Mouse (Mus musculus) MEL (cell line): ENCODE results near the gene Alad. TPM values are rescaled to one million over a fixed set of nuclear protein-coding genes. Genes with fewer than 3 reads are reported as not detected.

Experiments used
- DNase-seq: peaks from one replicate; pipeline ENCODE4 v3.0.0; 2011; ENCODE audit warnings: low read depth, low spot score
- H3K27ac ChIP-seq: 2 replicates; pipeline ENCODE4 v1.5.1; 2012; ENCODE audit warnings: low read depth, mild to moderate bottlenecking, control low read depth, low read length, moderate library complexity; ENCODE audit not compliant: control insufficient read depth
- H3K27me3 ChIP-seq, 2 experiments: fragments of 150-350 bp in 1 of 2; sonication (generic) in 1 of 2; 2 replicates each; pipeline ENCODE4 v1.6.1; 2012; ENCODE audit warnings: low read length in 2 of 2, mild to moderate bottlenecking in 2 of 2, improper control_type of control experiment in 1 of 2, moderate library complexity in 1 of 2; ENCODE audit not compliant: insufficient read depth in 2 of 2, control insufficient read depth in 1 of 2
- H3K36me3 ChIP-seq, 2 experiments: 2 replicates each; pipeline ENCODE4 v1.6.1; 2012 to 2014; ENCODE audit warnings: low read length in 2 of 2, improper control_type of control experiment in 1 of 2, inconsistent platforms in 1 of 2, mild to moderate bottlenecking in 1 of 2; ENCODE audit not compliant: insufficient read depth in 2 of 2, control insufficient read depth in 1 of 2
- H3K4me1 ChIP-seq, 2 experiments: fragments of 150-350 bp in 1 of 2; sonication (generic) in 1 of 2; 2 replicates each; pipeline ENCODE4 v1.6.1; 2012; ENCODE audit warnings: low read length in 2 of 2, improper control_type of control experiment in 1 of 2, mild to moderate bottlenecking in 1 of 2; ENCODE audit not compliant: insufficient read depth in 2 of 2, control insufficient read depth in 1 of 2
- H3K4me3 ChIP-seq, 2 experiments: fragments of 150-350 bp in 1 of 2; sonication (generic) in 1 of 2; 2 replicates each; pipeline ENCODE4 v1.5.1; 2012; ENCODE audit warnings: low read depth in 2 of 2, low read length in 2 of 2, mild to moderate bottlenecking in 2 of 2, moderate library complexity in 2 of 2, control low read depth in 1 of 2, improper control_type of control experiment in 1 of 2; ENCODE audit not compliant: control insufficient read depth in 1 of 2, insufficient read depth in 1 of 2
- H3K79me2 ChIP-seq: 2 replicates; pipeline ENCODE4 v1.6.1; 2012; ENCODE audit warnings: mild to moderate bottlenecking, low read length, moderate library complexity; ENCODE audit not compliant: control insufficient read depth, poor library complexity, insufficient read depth
- H3K9ac ChIP-seq: 2 replicates; pipeline ENCODE4 v1.6.1; 2012; ENCODE audit warnings: low read depth, mild to moderate bottlenecking, control low read depth, low read length, moderate library complexity; ENCODE audit not compliant: control insufficient read depth, poor library complexity, severe bottlenecking
- H3K9me3 ChIP-seq: fragments of 150-350 bp; sonication (generic); replicated peaks from 2 replicates; pipeline ENCODE4 v1.6.1; 2012; ENCODE audit warnings: mild to moderate bottlenecking, low read length, improper control_type of control experiment, moderate library complexity; ENCODE audit not compliant: insufficient read depth
- CHD1 ChIP-seq: IDR thresholded peaks from 2 replicates; pipeline ENCODE4 v1.6.1; 2012; ENCODE audit warnings: low read depth, mild to moderate bottlenecking, inconsistent platforms, low read length, improper control_type of control experiment
- CHD2 ChIP-seq: IDR thresholded peaks from 2 replicates; pipeline ENCODE4 v1.6.1; 2011; ENCODE audit warnings: low read length, improper control_type of control experiment
- CTCF ChIP-seq, 3 experiments: IDR thresholded peaks in 2 of 3; conservative IDR thresholded peaks in 1 of 3; 2 replicates each; pipeline ENCODE4 v1.5.1; 2011 to 2012; ENCODE audit warnings: low read length in 3 of 3, low read depth in 2 of 3, mild to moderate bottlenecking in 2 of 3, improper control_type of control experiment in 1 of 3, inconsistent platforms in 1 of 3, mixed read lengths in 1 of 3, moderate library complexity in 1 of 3; ENCODE audit not compliant: control insufficient read depth in 1 of 3, insufficient read depth in 1 of 3, poor library complexity in 1 of 3, severe bottlenecking in 1 of 3
- ELF1 ChIP-seq: IDR thresholded peaks from 2 replicates; pipeline ENCODE4 v1.6.1; 2014; ENCODE audit warnings: low read depth, mild to moderate bottlenecking, inconsistent platforms, low read length, improper control_type of control experiment, moderate library complexity
- ETS1 ChIP-seq: IDR thresholded peaks from 2 replicates; pipeline ENCODE4 v1.6.1; 2012; ENCODE audit warnings: low read depth, mild to moderate bottlenecking, inconsistent platforms, low read length, improper control_type of control experiment, moderate library complexity
- GATA1 ChIP-seq: IDR thresholded peaks from 2 replicates; pipeline ENCODE4 v1.6.1; 2011; ENCODE audit warnings: low read depth, low read length, improper control_type of control experiment
- HCFC1 ChIP-seq: IDR thresholded peaks from 2 replicates; pipeline ENCODE4 v1.6.1; 2012; ENCODE audit warnings: low read depth, mild to moderate bottlenecking, inconsistent platforms, low read length, improper control_type of control experiment, moderate library complexity
- JUND ChIP-seq: IDR thresholded peaks from 2 replicates; pipeline ENCODE4 v1.6.1; 2011; ENCODE audit warnings: low read depth, mild to moderate bottlenecking, improper control_type of control experiment, low read length
- KAT2A ChIP-seq: conservative IDR thresholded peaks from 2 replicates; pipeline ENCODE4 v1.6.1; 2012; ENCODE audit warnings: low read depth, low read length, improper control_type of control experiment, inconsistent platforms
- MAFK ChIP-seq: IDR thresholded peaks from 2 replicates; pipeline ENCODE4 v1.6.1; 2011; ENCODE audit warnings: low read depth, mild to moderate bottlenecking, low read length, improper control_type of control experiment, borderline replicate concordance
- MAX ChIP-seq: IDR thresholded peaks from 2 replicates; pipeline ENCODE4 v1.6.1; 2011; ENCODE audit warnings: low read length, improper control_type of control experiment
- MEF2A ChIP-seq: IDR thresholded peaks from 2 replicates; pipeline ENCODE4 v1.6.1; 2014; ENCODE audit warnings: low read depth, mild to moderate bottlenecking, inconsistent platforms, low read length, improper control_type of control experiment; ENCODE audit not compliant: poor library complexity, insufficient replicate concordance, severe bottlenecking; ENCODE audit errors: extremely low read depth
- MXI1 ChIP-seq: IDR thresholded peaks from 2 replicates; pipeline ENCODE4 v1.6.1; 2011; ENCODE audit warnings: mild to moderate bottlenecking, low read depth, low read length, improper control_type of control experiment
- NELFE ChIP-seq: IDR thresholded peaks from 2 replicates; pipeline ENCODE4 v1.6.1; 2011; ENCODE audit warnings: low read depth, low read length, improper control_type of control experiment
- POLR2A ChIP-seq, 2 experiments: IDR thresholded peaks; 2 replicates each; pipeline ENCODE4 v1.6.1; 2011 to 2012; ENCODE audit warnings: low read length in 2 of 2, mild to moderate bottlenecking in 2 of 2, control low read depth in 1 of 2, improper control_type of control experiment in 1 of 2, low read depth in 1 of 2, moderate library complexity in 1 of 2; ENCODE audit not compliant: control insufficient read depth in 1 of 2, insufficient read depth in 1 of 2, poor library complexity in 1 of 2
- POLR2AphosphoS2 ChIP-seq: IDR thresholded peaks from 2 replicates; pipeline ENCODE4 v1.6.1; 2011; ENCODE audit warnings: low read length, improper control_type of control experiment
- RAD21 ChIP-seq: IDR thresholded peaks from 2 replicates; pipeline ENCODE4 v1.6.1; 2011; ENCODE audit warnings: mild to moderate bottlenecking, low read depth, low read length, improper control_type of control experiment
- SIN3A ChIP-seq: IDR thresholded peaks from 2 replicates; pipeline ENCODE4 v1.6.1; 2012; ENCODE audit warnings: low read length, improper control_type of control experiment, inconsistent platforms
- SMC3 ChIP-seq: IDR thresholded peaks from 2 replicates; pipeline ENCODE4 v1.6.1; 2011; ENCODE audit warnings: low read depth, low read length, improper control_type of control experiment
- TBP ChIP-seq: IDR thresholded peaks from 2 replicates; pipeline ENCODE4 v1.8.0; 2011; ENCODE audit warnings: low read depth, low read length, improper control_type of control experiment
- TCF12 ChIP-seq: IDR thresholded peaks from 2 replicates; pipeline ENCODE4 v1.6.1; 2014; ENCODE audit warnings: low read depth, mild to moderate bottlenecking, inconsistent platforms, low read length, improper control_type of control experiment, moderate library complexity
- UBTF ChIP-seq: IDR thresholded peaks from 2 replicates; pipeline ENCODE4 v1.6.1; 2012; ENCODE audit warnings: low read depth, mild to moderate bottlenecking, inconsistent platforms, low read length, improper control_type of control experiment, moderate library complexity, borderline replicate concordance; ENCODE audit not compliant: insufficient read depth
- USF1 ChIP-seq: IDR thresholded peaks from 2 replicates; pipeline ENCODE4 v1.6.1; 2014; ENCODE audit warnings: low read depth, mild to moderate bottlenecking, inconsistent platforms, low read length, improper control_type of control experiment, moderate library complexity
- USF2 ChIP-seq, 2 experiments: IDR thresholded peaks; 2 replicates each; pipeline ENCODE4 v1.6.1; 2011 to 2012; ENCODE audit warnings: improper control_type of control experiment in 2 of 2, low read length in 2 of 2, borderline replicate concordance in 1 of 2, inconsistent platforms in 1 of 2, low read depth in 1 of 2, mild to moderate bottlenecking in 1 of 2; ENCODE audit not compliant: insufficient read depth in 1 of 2
- ZKSCAN1 ChIP-seq: IDR thresholded peaks from 2 replicates; pipeline ENCODE4 v1.6.1; 2012; ENCODE audit warnings: low read depth, mild to moderate bottlenecking, inconsistent platforms, low read length, improper control_type of control experiment, moderate library complexity
- polyA plus RNA-seq, 2 experiments: library from polyadenylated mRNA; stranded (reverse) in 1 of 2; unstranded in 1 of 2; fragments of >175 nt in 1 of 2; fragments of >200 nt in 1 of 2; gene quantifications; 2 replicates each; pipeline versions ENCODE4 v1.2.1 to v1.2.4; 2012; ENCODE audit warnings: low replicate concordance in 2 of 2, low read depth in 1 of 2; ENCODE audit not compliant: insufficient read length in 2 of 2, insufficient read depth in 1 of 2, missing spikeins in 1 of 2
- total RNA-seq: library from RNA; depleted of rRNA; stranded (reverse); fragments of 300-350 nt; gene quantifications from 2 replicates; pipeline ENCODE4 v1.2.3, GENCODE M21; 2012

The Alad gene
- total and polyA plus RNA-seq, 3 experiments = 213 to 386 TPM; not detected in 1

- no peaks in the 10 kb centered on the region for H3K79me2 ChIP-seq
- peaks cover 0 to 2% of the 10 kb centered on the region in 2 experiments; a peak in 1 of 4 replicates for H3K36me3 ChIP-seq
- TF ChIP-seq POLR2AphosphoS2 (no peak), MEF2A (no peak), CTCF (IDR thresholded peaks at IDR 0.05 in 2 of 3, conservative IDR thresholded peaks at IDR 0.05 in 1 of 3; ENCODE audit: control insufficient read depth in 1 of 3, insufficient read depth in 1 of 3, low read depth in 2 of 3, low read length in 3 of 3, poor library complexity in 1 of 3, severe bottlenecking in 1 of 3) (no peak), GATA1 (no peak), SMC3 (no peak), ETS1 (no peak), USF1 (no peak), ELF1 (no peak), KAT2A (no peak), NELFE (no peak), POLR2A (IDR thresholded peaks at IDR 0.05; ENCODE audit: control insufficient read depth in 1 of 2, insufficient read depth in 1 of 2, low read depth in 1 of 2, low read length in 2 of 2, poor library complexity in 1 of 2) (no peak), JUND (no peak), CHD1 (no peak), TCF12 (no peak), UBTF (no peak), USF2 (IDR thresholded peaks at IDR 0.05; ENCODE audit: borderline replicate concordance in 1 of 2, insufficient read depth in 1 of 2, low read depth in 1 of 2, low read length in 2 of 2) (no peak), MAFK (no peak), CHD2 (no peak), MAX (no peak), SIN3A (no peak)
- no peaks in the 10 kb centered on the region for H3K27me3 ChIP-seq
- H3K27ac ChIP-seq = no peak overlapping the region
- H3K4me1 ChIP-seq = peaks cover 2 to 3% of the 10 kb centered on the region in 2 experiments; a peak in 3 of 4 replicates
- H3K4me3 ChIP-seq = no peak overlapping the region
- no peak for DNase-seq
- H3K9ac ChIP-seq = no peak overlapping the region
- no peaks in the 10 kb centered on the region for H3K9me3 ChIP-seq
Observed at GRCm38 (mm10) chr4:62472071-62472470, 47.6 kb downstream of the Alad start.

GRCm38 (mm10) chr4:62470598-62471051 is 49.1 kb downstream of the Alad start, which contains the start of gene Wdr31:
Wdr31 (minus strand) TSS chr4:62470896.
- H3K4me1 ChIP-seq = peaks cover 0 to 3% of the 10 kb centered on the region in 2 experiments; a peak in 2 of 4 replicates
- peak within 1 kb of the TSS; percentile 47 to 51 for H3K4me3 ChIP-seq
- H3K27me3 ChIP-seq = no peaks in the 10 kb centered on the region
- peak; percentile 77 for DNase-seq
- H3K27ac ChIP-seq = no peak within 1 kb of the TSS
- TF ChIP-seq USF1 (peak; percentile 25; the same call in 1 of the 2 replicates), TBP (0 out of 2 replicates have a peak, but pooled peaks have one; percentile 29), SIN3A (peak; percentile 91), ELF1 (peak; percentile 57; the same call in 1 of the 2 replicates), RAD21 (no peak), ZKSCAN1 (no peak), HCFC1 (peak; percentile 81), MXI1 (0 out of 2 replicates have a peak, but pooled peaks have one; percentile 50)
- H3K9me3 ChIP-seq = no peaks in the 10 kb centered on the region
- H3K9ac ChIP-seq = peak within 1 kb of the TSS; percentile 45; the same call in 1 of the 2 replicates
- H3K79me2 ChIP-seq = no peaks in the 10 kb centered on the region
- no peaks in the 10 kb centered on the region for H3K36me3 ChIP-seq
